8 mouse cellular contexts compared by ENCODE assay signal in the genomic region with DNA sequence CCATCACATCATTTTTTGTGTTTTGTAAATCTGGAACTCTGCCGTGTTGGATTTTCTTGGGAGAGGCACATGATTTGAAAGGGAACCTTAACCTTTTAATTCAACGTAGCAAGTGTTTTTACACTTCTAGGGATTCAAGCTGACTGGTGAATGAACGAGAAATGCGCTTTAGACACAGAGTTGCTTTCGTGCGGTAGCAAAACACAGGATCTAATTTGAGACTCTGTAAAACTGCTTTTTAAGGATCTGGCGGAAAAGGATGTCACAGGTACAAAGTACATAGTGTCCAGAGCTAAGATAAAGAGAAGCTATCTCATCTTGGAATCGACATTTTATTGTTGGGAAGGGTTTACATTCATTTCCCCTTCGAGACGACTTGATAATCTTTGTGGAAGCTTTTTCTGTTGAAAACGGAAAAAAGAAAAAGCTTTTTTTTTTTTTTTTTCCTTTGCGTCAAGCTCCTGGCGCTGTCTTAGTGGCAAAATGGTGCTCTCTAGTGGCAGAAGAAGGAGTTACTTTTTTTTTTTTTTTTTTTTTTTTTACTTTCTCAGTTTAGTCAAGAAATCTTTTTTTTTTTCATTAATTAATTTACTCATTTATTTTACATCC. TPM values are rescaled to one million over a fixed set of nuclear protein-coding genes. Genes with fewer than 3 reads are reported as not detected.
DNase-seq lines count a peak whose midpoint lies in the region; ATAC-seq lines count a peak whose summit lies in the region.

No protein-coding gene starts in this region.

- 21% methylated on average over 13 of the region's 13 CpGs for WGBS in heart, embryonic 11.5 days (ENCODE audit: insufficient replicate concordance)
- 8% methylated on average over 13 of the region's 13 CpGs for WGBS in embryonic facial prominence, embryonic 14.5 days
- 9% methylated on average over 13 of the region's 13 CpGs for WGBS in limb, embryonic 13.5 days

- H3K4me3 ChIP-seq in heart, embryonic 11.5 days (ENCODE audit: low read depth, low read length), result no peak overlapping the region
- peak overlapping the region; percentile 32 for H3K4me3 ChIP-seq in embryonic facial prominence, embryonic 14.5 days (ENCODE audit: low read depth, low read length)
- peak overlapping the region; percentile 37 for H3K4me3 ChIP-seq in limb, embryonic 13.5 days

- no peak overlapping the region for H3K27ac ChIP-seq in heart, embryonic 11.5 days (ENCODE audit: low read depth, low read length)
- peak overlapping the region; percentile 61 for H3K27ac ChIP-seq in embryonic facial prominence, embryonic 14.5 days (replicated peaks; ENCODE audit: low read depth, low read length)
- peak overlapping the region; percentile 65; the same call in 1 of the 2 replicates for H3K27ac ChIP-seq in limb, embryonic 13.5 days

- H3K9ac ChIP-seq in heart, embryonic 11.5 days (ENCODE audit: low read depth, low read length), result peak overlapping the region; percentile 46; the same call in 1 of the 2 replicates
- peak overlapping the region; percentile 54 for H3K9ac ChIP-seq in embryonic facial prominence, embryonic 14.5 days (ENCODE audit: low read depth, low read length)
- peak overlapping the region; percentile 56; the same call in 1 of the 2 replicates for H3K9ac ChIP-seq in limb, embryonic 13.5 days

- H3K27me3 ChIP-seq in heart, embryonic 11.5 days (ENCODE audit: control insufficient read depth, insufficient read depth, low read length), result no peaks in the 10 kb centered on the region
- H3K27me3 ChIP-seq in embryonic facial prominence, embryonic 14.5 days (replicated peaks; ENCODE audit: control insufficient read depth, insufficient read depth, low read length), result no peaks in the 10 kb centered on the region
- H3K27me3 ChIP-seq in limb, embryonic 13.5 days, result no peaks in the 10 kb centered on the region

- no peaks in the 10 kb centered on the region for H3K9me3 ChIP-seq in heart, embryonic 11.5 days (replicated peaks; ENCODE audit: control insufficient read depth, low read length)
- H3K9me3 ChIP-seq in embryonic facial prominence, embryonic 14.5 days (ENCODE audit: control insufficient read depth, low read length), result no peaks in the 10 kb centered on the region
- H3K9me3 ChIP-seq in limb, embryonic 13.5 days, result no peaks in the 10 kb centered on the region

- DNase-seq in heart, postnatal 4 days, result no peak
- peak; percentile 54 for DNase-seq in CD4-positive, CD25-positive, alpha-beta regulatory T cell, adult 2 months (ENCODE audit: low read depth, low spot score)
- DNase-seq in embryonic facial prominence, embryonic 14.5 days (ENCODE audit: low spot score), result peak; percentile 67
- peak; percentile 45 for DNase-seq in telencephalon, adult 2 months (ENCODE audit: low read depth, low spot score)
- DNase-seq in right cerebral cortex, postnatal 36 days (ENCODE audit: low spot score in 2 of 2), result no peak
- no peak for DNase-seq in adrenal gland, postnatal 36 days

- 0 out of 2 replicates have a peak, but pooled peaks cover 3% of the 10 kb centered on the region for H3K4me1 ChIP-seq in heart, embryonic 11.5 days (ENCODE audit: control insufficient read depth, insufficient read depth, low read length)
- H3K4me1 ChIP-seq in embryonic facial prominence, embryonic 14.5 days (ENCODE audit: control insufficient read depth, insufficient read depth, low read length), result no peaks in the 10 kb centered on the region
- peaks cover 14% of the 10 kb centered on the region for H3K4me1 ChIP-seq in limb, embryonic 13.5 days

- no peaks in the 10 kb centered on the region for H3K36me3 ChIP-seq in heart, embryonic 11.5 days (ENCODE audit: control insufficient read depth, insufficient read depth, low read length)
- no peaks in the 10 kb centered on the region for H3K36me3 ChIP-seq in embryonic facial prominence, embryonic 14.5 days (ENCODE audit: control insufficient read depth, insufficient read depth, low read length)
- no peaks in the 10 kb centered on the region for H3K36me3 ChIP-seq in limb, embryonic 13.5 days

- peak overlapping the region; percentile 56 for H3K4me2 ChIP-seq in heart, embryonic 11.5 days
- peak overlapping the region; percentile 55 for H3K4me2 ChIP-seq in embryonic facial prominence, embryonic 14.5 days (ENCODE audit: low read depth, low read length)
- H3K4me2 ChIP-seq in limb, embryonic 13.5 days (replicated peaks), result peak overlapping the region; percentile 60

- ATAC-seq in heart, embryonic 11.5 days (replicated peaks; ENCODE audit: insufficient number of reproducible peaks, low FRiP score, low TSS enrichment), result no peak
- no peak for ATAC-seq in embryonic facial prominence, embryonic 14.5 days (ENCODE audit: low read depth)
- ATAC-seq in limb, embryonic 13.5 days (ENCODE audit: low FRiP score, low read depth), result no peak

RNA-seq across cellular contexts. Expression of a gene that starts 23.6 kb away (rescaled TPM):
- polyA plus RNA-seq in heart, embryonic 11.5 days (2014; fragmentation: Nextera tagmentation; extraction: Ambion mirVana), result 2.2 and 2.3 TPM in 2 replicates
- 1 to 10 TPM; 2.1 to 2.2 TPM for total RNA-seq in heart, postnatal 4 days (2021)
- 15.0 and 18.6 TPM in 2 replicates for polyA plus RNA-seq in embryonic facial prominence, embryonic 14.5 days (2014; fragmentation: Nextera tagmentation; extraction: Ambion mirVana)
- 4.0 and 5.8 TPM in 2 replicates for polyA plus RNA-seq in limb, embryonic 13.5 days (2015; fragmentation: Nextera tagmentation; extraction: Ambion mirVana)
- not detected for total RNA-seq in adrenal gland, postnatal 36 days (2021)

Comparison
In these comparisons a context has a peak if more than half of its experiments do, and no peak if none do; other contexts are left out.
1. DNase-seq: peak in CD4-positive, CD25-positive, alpha-beta regulatory T cell, adult 2 months (single experiment), embryonic facial prominence, embryonic 14.5 days (single experiment) and telencephalon, adult 2 months (single experiment); none in heart, postnatal 4 days (single experiment), right cerebral cortex, postnatal 36 days (0 of 2) and adrenal gland, postnatal 36 days (0 of 2).
2. Peak in every context shown above with its lines, with median percentiles within 50 percentile points of each other: H3K4me2 ChIP-seq and H3K9ac ChIP-seq.